Mouse (Mus musculus) spleen, adult 2 months (tissue): Measurements from ENCODE around the gene Gm21962. TPM values are rescaled to one million over a fixed set of nuclear protein-coding genes. Genes with fewer than 3 reads are reported as not detected.
A peak's percentile ranks its signal among the peaks of the same experiment; 100 is the strongest.
"Not testable (repeated sequence)": the region's sequence is repeated elsewhere in the genome, so short reads cannot be mapped to it uniquely, and the experiment has no call there.

Experiments used
- DNase-seq, 2 experiments: peaks; one replicate each; pipeline versions ENCODE4 v3.0.0 to v3.0.0-alpha.2; 2012 to 2021; ENCODE audit warnings: low spot score in 2 of 2, low read depth in 1 of 2
- H3K27ac ChIP-seq: fragments of 200-500 bp; 2 replicates; pipeline ENCODE4 v1.5.1; 2012; ENCODE audit warnings: low read length, inconsistent platforms; ENCODE audit not compliant: insufficient read depth
- H3K27me3 ChIP-seq: fragments of 200-500 bp; 2 replicates; pipeline ENCODE4 v1.6.1; 2012; ENCODE audit warnings: mild to moderate bottlenecking, moderate library complexity, low read length, inconsistent platforms; ENCODE audit not compliant: control insufficient read depth, insufficient read depth
- H3K36me3 ChIP-seq: fragments of 200-500 bp; 2 replicates; pipeline ENCODE4 v1.6.1; 2012; ENCODE audit warnings: mild to moderate bottlenecking, low read length, inconsistent platforms; ENCODE audit not compliant: control insufficient read depth, insufficient read depth
- H3K4me1 ChIP-seq: fragments of 200-500 bp; 2 replicates; pipeline ENCODE4 v1.6.1; 2011; ENCODE audit warnings: inconsistent platforms; ENCODE audit not compliant: control insufficient read depth, insufficient read depth, insufficient read length
- H3K4me3 ChIP-seq: fragments of 200-500 bp; 2 replicates; pipeline ENCODE4 v1.5.1; 2011; ENCODE audit warnings: mild to moderate bottlenecking, inconsistent platforms; ENCODE audit not compliant: insufficient read depth, insufficient read length; ENCODE audit errors: extremely low read depth
- CTCF ChIP-seq: fragments of 200-500 bp; IDR thresholded peaks from 2 replicates; pipeline ENCODE4 v1.5.1; 2011; ENCODE audit warnings: mild to moderate bottlenecking, inconsistent platforms; ENCODE audit not compliant: insufficient read depth, insufficient read length, insufficient replicate concordance; ENCODE audit errors: extremely low read depth
- POLR2A ChIP-seq: fragments of 200-500 bp; IDR thresholded peaks from 2 replicates; pipeline ENCODE4 v1.6.1; 2011; ENCODE audit warnings: low read depth, low read length, inconsistent platforms
- WGBS: fragments of 180-500 bp; shearing (Covaris S2); methylation state at CpG from one replicate; pipeline ENCODE4 v1.1.7; 2018; 5-methylcytosine and 5-hydroxymethylcytosine counted together
- polyA plus RNA-seq: library from polyadenylated mRNA; depleted of rRNA; stranded (reverse); fragments of >200 nt; gene quantifications from 2 replicates; pipeline ENCODE4 v1.2.3, GENCODE M21; 2012; rRNA removed

Gm21962 gene
- polyA plus RNA-seq: not detected in 2 replicates

DNA sequence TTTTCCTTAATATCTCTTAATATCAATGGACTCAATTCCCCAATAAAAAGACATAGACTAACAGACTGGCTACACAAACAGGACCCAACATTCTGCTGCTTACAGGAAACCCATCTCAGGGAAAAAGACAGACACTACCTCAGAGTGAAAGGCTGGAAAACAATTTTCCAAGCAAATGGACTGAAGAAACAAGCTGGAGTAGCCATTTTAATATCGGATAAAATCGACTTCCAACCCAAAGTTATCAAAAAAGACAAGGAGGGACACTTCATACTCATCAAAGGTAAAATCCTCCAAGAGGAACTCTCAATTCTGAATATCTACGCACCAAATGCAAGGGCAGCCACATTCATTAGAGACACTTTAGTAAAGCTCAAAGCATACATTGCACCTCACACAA, at the start of gene Gm21962:
Gm21962 (plus strand) TSS at position 301 of the 400 bp plus-strand sequence.
- not testable (repeated sequence) for H3K27ac ChIP-seq, DNase-seq, H3K4me3 ChIP-seq, H3K4me1 ChIP-seq, H3K27me3 ChIP-seq, H3K36me3 ChIP-seq
- WGBS: no CpG with 5 or more reads among the region's 3 CpGs

DNA sequence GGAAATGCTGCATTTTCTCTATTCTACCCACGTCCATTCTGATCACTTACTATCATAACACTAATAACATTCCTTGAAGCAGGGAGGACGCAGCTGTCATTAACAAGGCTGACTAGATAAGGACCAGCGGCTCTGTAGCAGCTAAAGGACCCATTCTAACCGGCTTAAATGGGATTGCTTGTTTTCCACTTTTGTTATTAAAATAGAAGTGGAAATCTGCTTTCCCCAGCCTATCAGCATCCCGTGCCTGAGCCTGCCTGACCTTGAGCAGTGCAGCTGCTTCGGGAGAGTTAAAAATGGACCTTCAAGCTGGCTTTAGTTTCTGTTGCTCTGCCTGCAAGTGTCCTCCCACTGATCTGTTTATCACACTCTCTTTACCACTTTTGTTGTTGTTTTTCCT, 49.2 kb upstream of the Gm21962 start:
- H3K4me1 ChIP-seq: no peaks in the 10 kb centered on the region; the same call in 1 of the 2 replicates
- no peak overlapping the region for H3K27ac ChIP-seq
- H3K4me3 ChIP-seq: no peak overlapping the region
- TF ChIP-seq CTCF: no peak
- no peak for TF ChIP-seq POLR2A
- WGBS: 81% methylated on average over 6 of the region's 6 CpGs
- DNase-seq: no peak
- no peaks in the 10 kb centered on the region; the same call in 1 of the 2 replicates for H3K27me3 ChIP-seq
- H3K36me3 ChIP-seq: no peaks in the 10 kb centered on the region

DNA sequence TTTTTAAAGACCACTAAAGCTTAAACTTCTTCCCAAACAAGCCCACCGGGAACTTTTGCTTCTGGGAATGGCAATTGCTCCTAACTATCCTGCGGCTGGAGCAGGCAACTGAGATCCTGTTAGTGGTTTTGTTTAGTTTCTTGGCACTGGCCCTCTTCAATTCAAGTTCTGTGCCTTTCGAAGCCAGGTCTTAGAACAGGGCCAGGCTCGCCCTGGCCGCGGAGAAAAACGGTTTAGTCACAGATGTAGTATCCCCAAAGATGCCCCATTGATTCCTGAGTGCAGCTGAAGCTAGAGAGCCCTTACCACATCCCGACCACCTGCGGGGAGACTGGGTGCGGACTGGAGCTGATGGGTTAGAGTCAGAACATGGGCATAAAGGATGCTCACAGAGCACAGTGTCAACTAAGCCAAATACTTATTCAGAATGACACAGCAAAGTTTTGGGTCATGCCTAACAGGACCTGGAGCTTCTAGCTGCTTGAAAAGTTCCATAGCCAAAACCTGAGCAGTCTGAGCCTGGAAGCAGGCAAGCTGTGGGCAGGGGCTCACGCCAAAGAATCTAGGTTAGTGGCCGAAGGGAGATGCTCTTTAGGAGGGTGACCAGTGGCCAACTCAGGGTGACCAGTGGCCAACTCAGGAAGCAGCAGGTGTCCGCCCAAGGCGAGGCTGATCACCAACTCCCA, 48.3 kb upstream of the Gm21962 start:
- no peaks in the 10 kb centered on the region; the same call in 1 of the 2 replicates for H3K4me1 ChIP-seq
- no peak overlapping the region for H3K27ac ChIP-seq
- TF ChIP-seq POLR2A: no peak
- no peak for TF ChIP-seq CTCF
- WGBS: 64% methylated on average over 14 of the region's 14 CpGs
- peak overlapping the region; percentile 44; the same call in 1 of the 2 replicates for H3K4me3 ChIP-seq
- no peaks in the 10 kb centered on the region for H3K36me3 ChIP-seq
- H3K27me3 ChIP-seq: no peaks in the 10 kb centered on the region; the same call in 1 of the 2 replicates
- no peak for DNase-seq

DNA sequence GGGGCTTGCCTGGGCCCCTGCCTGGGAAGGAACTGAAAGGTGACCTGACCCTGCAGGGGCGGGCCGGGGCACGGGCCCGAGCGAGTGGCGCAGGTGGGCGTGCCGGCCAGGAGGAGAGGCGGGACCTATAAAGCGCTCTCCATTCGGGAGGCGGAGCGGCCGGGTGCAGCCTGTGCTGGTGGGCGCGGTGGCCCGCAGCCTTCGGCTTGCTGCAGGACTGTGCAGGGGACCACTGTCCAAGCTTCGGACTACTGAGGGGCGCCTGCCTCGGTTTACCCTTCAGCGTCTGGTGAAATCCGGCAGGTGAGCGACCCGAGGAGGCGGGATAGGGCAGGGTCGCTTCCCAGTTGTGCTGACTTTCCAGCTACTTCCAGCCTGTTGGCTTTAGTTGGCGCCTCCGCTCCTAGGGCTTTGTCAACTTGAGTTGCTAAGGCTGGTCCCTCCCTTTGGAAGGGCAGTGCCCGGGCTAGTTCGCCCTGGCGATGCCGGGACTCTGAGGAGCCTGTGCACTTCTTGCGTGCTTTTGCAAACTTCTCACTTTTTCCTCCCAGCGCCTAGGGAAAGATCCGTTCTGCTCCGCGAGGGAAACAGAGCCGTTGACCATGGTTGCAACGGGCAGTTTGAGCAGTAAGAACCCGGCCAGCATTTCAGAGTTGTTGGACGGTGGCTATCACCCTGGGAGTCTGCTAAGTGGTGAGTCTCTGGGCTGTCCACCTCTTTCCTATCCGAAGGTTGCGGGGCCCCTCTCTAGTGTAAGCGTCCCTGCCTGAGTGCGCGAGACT, 47.6 kb upstream of the Gm21962 start:
- DNase-seq: no peak
- H3K4me3 ChIP-seq: peak overlapping the region; percentile 44; the same call in 1 of the 2 replicates

DNA sequence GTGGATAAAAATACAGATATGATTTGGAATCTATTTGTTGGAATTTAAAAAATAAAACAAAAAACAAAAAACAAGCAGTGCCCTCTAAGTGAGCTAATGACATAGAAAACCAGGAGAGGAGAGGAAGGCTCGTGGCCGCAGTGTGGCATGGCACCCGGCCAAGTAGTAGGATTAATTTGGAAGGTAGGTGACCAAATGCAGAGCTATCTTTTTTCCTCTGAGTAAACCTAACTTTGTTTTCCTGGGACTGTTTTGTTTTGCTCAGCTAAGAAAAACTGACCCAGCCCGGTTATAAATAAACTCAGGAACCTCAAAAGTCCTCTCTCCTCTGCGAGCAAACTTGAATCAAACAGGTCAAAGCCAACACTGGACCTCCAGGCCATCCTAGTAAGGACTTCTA, 46.3 kb upstream of the Gm21962 start:
- TF ChIP-seq CTCF: no peak
- no peak for TF ChIP-seq POLR2A
- Histone ChIP-seq H3K27me3 (no peaks in the 10 kb centered on the region; the same call in 1 of the 2 replicates), H3K27ac (no peak overlapping the region), H3K4me3 (no peak overlapping the region), H3K36me3 (no peaks in the 10 kb centered on the region), H3K4me1 (no peaks in the 10 kb centered on the region; the same call in 1 of the 2 replicates)
- no peak for DNase-seq
- 68% methylated on average over 5 of the region's 5 CpGs for WGBS

More for the DNA sequence above, 47.6 kb upstream of the Gm21962 start:
- Histone ChIP-seq H3K27me3 (no peaks in the 10 kb centered on the region; the same call in 1 of the 2 replicates), H3K36me3 (no peaks in the 10 kb centered on the region), H3K27ac (no peak overlapping the region), H3K4me1 (no peaks in the 10 kb centered on the region; the same call in 1 of the 2 replicates)
- TF ChIP-seq POLR2A (no peak), CTCF (no peak)
- 2% methylated on average over 46 of the region's 47 CpGs for WGBS

DNA sequence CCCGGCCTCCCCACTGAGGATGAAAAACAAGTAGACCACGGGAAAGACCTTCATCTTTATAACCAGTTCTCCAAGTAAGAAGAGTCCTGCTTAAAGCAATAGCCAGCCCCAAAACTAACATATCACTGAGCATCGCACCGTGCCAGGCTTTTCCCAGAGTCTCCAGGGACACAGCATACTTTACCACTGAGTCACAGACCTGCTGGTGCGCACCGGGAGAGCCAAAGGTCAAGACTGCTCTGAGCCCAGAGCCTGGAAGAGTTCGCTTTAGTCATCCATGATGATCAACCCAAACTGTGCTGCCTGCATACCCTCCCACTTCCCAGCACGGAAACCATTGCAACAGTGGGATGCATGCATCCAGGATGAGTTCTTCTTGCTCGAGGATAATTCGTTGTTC, 37.6 kb upstream of the Gm21962 start:
- Histone ChIP-seq H3K4me3 (no peak overlapping the region), H3K36me3 (no peaks in the 10 kb centered on the region), H3K27ac (no peak overlapping the region), H3K27me3 (no peaks in the 10 kb centered on the region), H3K4me1 (no peaks in the 10 kb centered on the region)
- 89% methylated on average over 10 of the region's 10 CpGs for WGBS
- no peak for TF ChIP-seq CTCF
- TF ChIP-seq POLR2A: no peak
- no peak for DNase-seq
